Mouse (Mus musculus) lung, embryonic 16.5 days (tissue): Measurements from ENCODE around the gene Fam129c. TPM values are rescaled to one million over a fixed set of nuclear protein-coding genes. Genes with fewer than 3 reads are reported as not detected.

Experiments
- ATAC-seq: fragments of 200-750 bp; cut with Nextera tagmentation; 2 replicates; pipeline ENCODE4 v1.8.0; 2017; ENCODE audit warnings: low read depth, mild to moderate bottlenecking, moderate library complexity
- H3K27ac ChIP-seq: fragments of 300-500 bp; sonication (generic); 2 replicates; pipeline ENCODE4 v1.5.1; 2014; ENCODE audit warnings: mild to moderate bottlenecking, control low read depth, low read length
- H3K27me3 ChIP-seq: fragments of 300-500 bp; sonication (generic); 2 replicates; pipeline ENCODE4 v1.6.1; 2014; ENCODE audit warnings: low read depth, low read length, mixed read lengths; ENCODE audit not compliant: control insufficient read depth, insufficient read depth
- H3K36me3 ChIP-seq: fragments of 300-500 bp; sonication (generic); 2 replicates; pipeline ENCODE4 v1.6.1; 2014; ENCODE audit warnings: low read length; ENCODE audit not compliant: control insufficient read depth, insufficient read depth
- H3K4me1 ChIP-seq: fragments of 300-500 bp; sonication (generic); replicated peaks from 2 replicates; pipeline ENCODE4 v1.6.1; 2014; ENCODE audit warnings: low read length, mixed read lengths; ENCODE audit not compliant: control insufficient read depth, insufficient read depth
- H3K4me2 ChIP-seq: fragments of 300-500 bp; sonication (generic); 2 replicates; pipeline ENCODE4 v1.6.1; 2014; ENCODE audit warnings: low read depth, low read length, control low read depth
- H3K4me3 ChIP-seq: fragments of 300-500 bp; sonication (generic); 2 replicates; pipeline ENCODE4 v1.5.1; 2014; ENCODE audit warnings: mild to moderate bottlenecking, low read length, control low read depth
- H3K9ac ChIP-seq: fragments of 300-500 bp; sonication (generic); 2 replicates; pipeline ENCODE4 v1.6.1; 2014; ENCODE audit warnings: low read length, control low read depth
- H3K9me3 ChIP-seq: fragments of 300-500 bp; sonication (generic); 2 replicates; pipeline ENCODE4 v1.6.1; 2016; ENCODE audit warnings: low read length; ENCODE audit not compliant: control insufficient read depth
- WGBS: fragments of 180-500 bp; shearing (Covaris S2); extraction: QIAGEN DNeasy Blood & Tissue Kit; methylation state at CpG from one replicate; pipeline ENCODE4 v1.1.7; 2014; 5-methylcytosine and 5-hydroxymethylcytosine counted together
- polyA plus RNA-seq: library from polyadenylated mRNA; unstranded; fragments of >200 nt; fragmentation: Nextera tagmentation; extraction: Ambion mirVana; gene quantifications from 2 replicates; pipeline ENCODE4 v1.2.1, GENCODE M21; 2015

Fam129c gene
- polyA plus RNA-seq = 2.7 and 3.7 TPM in 2 replicates

DNA sequence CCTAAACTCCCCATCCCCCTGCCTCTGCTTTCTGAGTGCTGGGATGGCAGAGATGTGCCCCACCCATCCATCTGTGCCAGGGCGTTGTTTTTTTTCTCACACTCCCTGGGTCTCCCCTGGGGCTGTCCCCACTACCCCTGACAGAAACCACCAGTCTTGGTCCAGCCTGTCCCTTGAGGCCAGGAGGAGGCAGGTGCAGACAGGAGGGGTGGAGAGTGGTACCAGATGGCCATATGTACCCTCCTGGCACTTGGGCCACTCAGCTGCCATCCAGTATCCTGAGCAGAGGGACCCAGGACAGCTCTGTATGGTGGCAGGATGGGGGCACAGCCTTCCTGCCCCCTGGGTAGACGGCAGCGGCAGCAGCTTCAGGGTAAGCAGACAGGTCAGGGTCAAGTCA, at the start of gene Fam129c:
Gene Fam129c, plus strand, starts transcription at position 198 of the 400 bp plus-strand sequence.
- H3K4me2 ChIP-seq = no peak within 1 kb of the TSS
- H3K9ac ChIP-seq = no peak within 1 kb of the TSS
- no peaks in the 10 kb centered on the region for H3K36me3 ChIP-seq
- peaks cover 20% of the 10 kb centered on the region for H3K4me1 ChIP-seq
- no peak within 1 kb of the TSS for H3K4me3 ChIP-seq
- H3K9me3 ChIP-seq = no peaks in the 10 kb centered on the region
- H3K27me3 ChIP-seq = peaks cover 15% of the 10 kb centered on the region
- H3K27ac ChIP-seq = no peak within 1 kb of the TSS
- 84% methylated on average over 3 of the region's 3 CpGs for WGBS
- no peak for ATAC-seq

GRCm38 (mm10) chr8:71550754-71551153, 46.7 kb upstream of the Fam129c start:
- Histone ChIP-seq H3K9ac (no peak overlapping the region), H3K4me2 (no peak overlapping the region), H3K36me3 (peaks cover 12% of the 10 kb centered on the region; the same call in 1 of the 2 replicates), H3K4me3 (no peak overlapping the region), H3K4me1 (0 out of 2 replicates have a peak, but pooled peaks cover 3% of the 10 kb centered on the region), H3K9me3 (no peaks in the 10 kb centered on the region), H3K27ac (no peak overlapping the region), H3K27me3 (no peaks in the 10 kb centered on the region)
- ATAC-seq = no peak
- 44% methylated on average over 7 of the region's 7 CpGs for WGBS

GRCm38 (mm10) chr8:71552770-71553169, 44.7 kb upstream of the Fam129c start:
- H3K4me2 ChIP-seq = no peak overlapping the region
- H3K27me3 ChIP-seq = peaks cover 10% of the 10 kb centered on the region
- H3K27ac ChIP-seq = no peak overlapping the region
- no peaks in the 10 kb centered on the region for H3K9me3 ChIP-seq
- peaks cover 8% of the 10 kb centered on the region; the same call in 1 of the 2 replicates for H3K36me3 ChIP-seq
- 0 out of 2 replicates have a peak, but pooled peaks cover 3% of the 10 kb centered on the region for H3K4me1 ChIP-seq
- no peak overlapping the region for H3K9ac ChIP-seq
- 48% methylated on average over 6 of the region's 6 CpGs for WGBS
- no peak overlapping the region for H3K4me3 ChIP-seq
- no peak for ATAC-seq

DNA sequence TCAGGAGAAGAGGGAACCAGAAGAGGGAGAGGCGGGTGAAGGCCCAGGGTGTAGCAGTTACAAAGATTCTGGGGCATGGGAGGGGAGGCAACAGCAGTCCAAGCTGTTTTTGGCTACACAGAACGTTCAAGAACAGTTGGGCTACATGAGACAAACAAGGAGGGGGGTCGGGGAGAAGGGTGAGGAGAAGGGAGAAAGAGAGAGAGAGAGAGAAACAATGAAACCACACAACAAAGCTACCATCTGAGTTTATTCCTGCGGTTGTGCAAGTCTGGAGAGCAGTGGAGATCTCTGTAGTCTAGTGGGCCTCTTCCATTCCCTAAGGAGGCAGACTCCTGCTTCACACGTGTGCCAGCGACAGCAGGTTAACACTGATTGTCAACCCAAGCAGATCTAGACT, 43.4 kb upstream of the Fam129c start:
- Histone ChIP-seq H3K9ac (no peak overlapping the region), H3K4me3 (no peak overlapping the region), H3K4me1 (peaks cover 7% of the 10 kb centered on the region; the same call in 1 of the 2 replicates), H3K27ac (peak overlapping the region; percentile 39; the same call in 1 of the 2 replicates), H3K27me3 (peaks cover 22% of the 10 kb centered on the region), H3K36me3 (no peaks in the 10 kb centered on the region), H3K4me2 (no peak overlapping the region), H3K9me3 (no peaks in the 10 kb centered on the region)
- whole genome bisulfite sequencing = 56% methylated on average over 6 of the region's 6 CpGs
- ATAC-seq = no peak

GRCm38 (mm10) chr8:71554644-71555043, 42.8 kb upstream of the Fam129c start:
- Histone ChIP-seq H3K9ac (no peak overlapping the region), H3K27me3 (peaks cover 27% of the 10 kb centered on the region), H3K36me3 (no peaks in the 10 kb centered on the region), H3K4me1 (peaks cover 7% of the 10 kb centered on the region; the same call in 1 of the 2 replicates), H3K4me3 (no peak overlapping the region), H3K9me3 (no peaks in the 10 kb centered on the region), H3K27ac (peak overlapping the region; percentile 3; the same call in 1 of the 2 replicates), H3K4me2 (no peak overlapping the region)
- peak; percentile 29; the same call in 1 of the 2 replicates for ATAC-seq
- WGBS = 76% methylated on average over 2 of the region's 2 CpGs

DNA sequence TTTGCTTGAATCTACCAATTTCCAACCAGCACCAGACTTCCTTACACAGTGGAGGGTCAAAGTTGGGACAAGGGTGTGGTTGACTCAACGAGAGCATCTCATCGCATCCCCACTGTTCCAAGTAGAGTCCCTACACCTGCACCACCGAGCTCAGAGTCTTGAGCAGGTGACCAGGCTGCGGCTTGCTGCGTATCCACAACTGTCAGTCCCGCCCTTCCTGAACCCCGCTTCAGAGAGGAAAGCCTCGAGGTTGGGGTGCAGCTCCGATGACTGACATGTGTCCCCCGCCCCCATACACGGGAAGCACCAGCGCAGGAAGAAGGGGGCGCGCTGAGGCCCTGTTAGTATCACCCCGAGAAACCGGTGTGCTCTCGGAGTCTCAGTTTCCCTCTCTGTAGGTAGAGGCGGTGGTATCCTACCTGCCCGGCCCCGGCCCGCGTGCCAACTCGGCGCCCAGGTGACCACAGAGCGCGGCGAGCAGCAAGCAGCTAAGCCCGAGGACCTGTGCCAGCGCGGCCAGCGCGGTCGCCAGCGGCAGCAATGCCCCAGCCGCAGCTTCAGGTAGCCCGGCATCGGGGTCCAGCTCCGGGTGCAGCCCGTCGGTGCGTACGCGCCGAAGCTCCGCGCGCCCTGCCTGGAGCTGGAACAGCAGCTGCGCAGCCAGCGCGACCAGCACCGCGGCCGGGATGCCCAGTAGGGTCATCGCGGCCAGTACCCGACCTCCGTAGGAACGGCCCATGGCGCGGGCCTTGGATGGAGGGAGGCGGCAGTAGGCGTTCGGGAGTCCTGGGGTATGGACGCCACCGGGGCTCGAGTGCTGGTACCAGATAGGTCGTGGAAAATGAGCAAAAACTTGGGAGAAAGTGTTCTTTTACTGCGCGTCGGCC, 39.1 kb upstream of the Fam129c start, which contains the start of gene Tmem221:
Gene Tmem221, minus strand, starts transcription at position 801 of the 887 bp plus-strand sequence.
- no peak within 1 kb of the TSS for H3K27ac ChIP-seq
- peaks cover 10% of the 10 kb centered on the region for H3K4me1 ChIP-seq
- H3K36me3 ChIP-seq = no peaks in the 10 kb centered on the region
- H3K27me3 ChIP-seq = peaks cover 47% of the 10 kb centered on the region
- no peaks in the 10 kb centered on the region for H3K9me3 ChIP-seq
- H3K4me3 ChIP-seq = peak within 1 kb of the TSS; percentile 58
- peak within 1 kb of the TSS; percentile 67 for H3K9ac ChIP-seq
- peak within 1 kb of the TSS; percentile 89 for H3K4me2 ChIP-seq
- 3% methylated on average over 68 of the region's 70 CpGs for WGBS
- peak; percentile 11; the same call in 1 of the 2 replicates for ATAC-seq

DNA sequence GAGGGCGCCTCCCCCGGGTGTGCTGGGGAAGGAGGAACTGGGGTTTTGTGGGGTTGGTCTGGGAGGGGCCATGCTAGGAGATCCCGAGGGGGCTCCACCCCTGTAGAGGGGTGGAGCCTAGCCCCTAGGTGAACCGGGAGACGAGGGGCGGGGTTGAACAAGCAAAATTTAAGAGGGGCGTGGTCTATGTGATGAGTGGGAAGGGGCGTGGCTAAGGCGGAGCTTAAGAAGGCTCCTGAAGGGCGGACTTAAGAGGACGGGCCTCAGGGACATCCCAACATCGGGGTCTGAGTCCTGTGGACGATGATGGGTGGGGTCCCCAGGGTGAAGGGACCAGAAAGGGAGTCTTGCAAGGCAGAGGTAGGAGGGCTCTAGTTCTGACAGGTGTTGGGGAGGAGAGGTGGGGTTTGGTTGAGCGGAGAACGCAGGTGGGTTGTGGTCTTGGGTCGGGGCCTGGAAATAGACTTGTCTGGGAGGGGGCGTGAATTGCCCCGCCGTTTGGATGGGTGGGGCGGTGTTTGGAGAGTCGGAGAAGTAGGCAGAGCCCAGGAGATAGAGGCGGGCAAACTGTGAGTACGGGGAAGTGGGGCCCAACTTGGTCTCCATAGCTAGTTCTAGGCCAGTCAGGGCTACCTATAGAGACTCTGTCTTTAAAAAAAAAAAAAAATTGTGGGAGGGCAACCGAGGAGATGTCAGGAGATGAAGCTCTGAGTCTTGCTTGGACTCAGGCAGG, 38.3 kb upstream of the Fam129c start:
- ATAC-seq = peak; percentile 75
- Histone ChIP-seq H3K4me3 (peak overlapping the region; percentile 58), H3K9ac (peak overlapping the region; percentile 67), H3K4me1 (peaks cover 7% of the 10 kb centered on the region), H3K4me2 (peak overlapping the region; percentile 89), H3K9me3 (0 out of 2 replicates have a peak, but pooled peaks cover 2% of the 10 kb centered on the region), H3K27ac (no peak overlapping the region), H3K36me3 (no peaks in the 10 kb centered on the region), H3K27me3 (peaks cover 47% of the 10 kb centered on the region)
- WGBS = 2% methylated on average over 24 of the region's 24 CpGs

- Histone ChIP-seq H3K9ac (no peak overlapping the region), H3K4me1 (peaks cover 7% of the 10 kb centered on the region), H3K27ac (no peak overlapping the region), H3K9me3 (0 out of 2 replicates have a peak, but pooled peaks cover 2% of the 10 kb centered on the region), H3K27me3 (peaks cover 47% of the 10 kb centered on the region), H3K36me3 (no peaks in the 10 kb centered on the region), H3K4me2 (no peak overlapping the region), H3K4me3 (no peak overlapping the region)
- no peak for ATAC-seq
- WGBS = 62% methylated on average over 3 of the region's 3 CpGs
Observed at GRCm38 (mm10) chr8:71560071-71560470, 37.4 kb upstream of the Fam129c start.

- WGBS = 80% methylated on average over 5 of the region's 5 CpGs
- no peak overlapping the region for H3K4me3 ChIP-seq
Observed at GRCm38 (mm10) chr8:71560765-71561164, 36.7 kb upstream of the Fam129c start.

More at GRCm38 (mm10) chr8:71560765-71561164, 36.7 kb upstream of the Fam129c start:
- Histone ChIP-seq H3K36me3 (no peaks in the 10 kb centered on the region), H3K27ac (no peak overlapping the region), H3K4me2 (no peak overlapping the region), H3K27me3 (peaks cover 47% of the 10 kb centered on the region), H3K4me1 (peaks cover 7% of the 10 kb centered on the region), H3K9ac (no peak overlapping the region), H3K9me3 (0 out of 2 replicates have a peak, but pooled peaks cover 2% of the 10 kb centered on the region)
- ATAC-seq = no peak
